8 mouse cellular contexts compared by ENCODE assay signal in genomic region chr10:52690334-52690991, GRCm38 (mm10). TPM values are rescaled to one million over a fixed set of nuclear protein-coding genes. Genes with fewer than 3 reads are reported as not detected.
DNase-seq lines count a peak whose midpoint lies in the region; ATAC-seq and TF ChIP-seq lines count a peak whose summit lies in the region.

Slc35f1 (plus strand) TSS chr10:52690533.

- TF ChIP-seq CTCF in left cerebral cortex, adult 2 months (IDR thresholded peaks at IDR 0.05): peak; percentile 86

- intact Hi-C loops in left cerebral cortex, adult 2 months (cut with DNase I): loop anchor here (2.0 to 10.0 kb wide), 4 partner anchors 158 to 614 kb away; partner anchors contain the start of gene Nus1

- peak within 1 kb of the TSS; percentile 88 for H3K27ac ChIP-seq in left cerebral cortex, adult 2 months

- peak within 1 kb of the TSS; percentile 93 for H3K4me3 ChIP-seq in left cerebral cortex, adult 2 months

- DNase-seq in adrenal gland, postnatal 25 days: peak; percentile 81
- peak; percentile 70 to 88 for DNase-seq in cerebellum, postnatal 25 days
- DNase-seq in frontal cortex, postnatal 25 days (ENCODE audit: low spot score in 2 of 2): peak; percentile 50 to 60
- peak; percentile 37 for DNase-seq in hindlimb bud, embryonic 11.5 days (ENCODE audit: extremely low spot score, low read depth, low spot score)
- peak; percentile 82 to 85 for DNase-seq in left cerebral cortex, adult 2 months (ENCODE audit: extremely low spot score in 1 of 2, low spot score in 2 of 2)
- peak; percentile 2 for DNase-seq in skeletal muscle tissue, adult 2 months (ENCODE audit: low read depth, low spot score)

- ATAC-seq in megakaryocyte-erythroid progenitor cell, adult 5-6 weeks (replicated peaks; ENCODE audit: low FRiP score, low TSS enrichment, poor library complexity, severe bottlenecking): peak; percentile 30; the same call in 1 of the 2 replicates
- ATAC-seq in monocyte, adult 5-6 weeks (replicated peaks; ENCODE audit: insufficient number of reproducible peaks, low FRiP score, low TSS enrichment, poor library complexity, severe bottlenecking): no peak

RNA-seq across cellular contexts. Expression of gene Slc35f1, which starts in this region (rescaled TPM):
- 1.2 and 1.5 TPM in 2 replicates for total RNA-seq in adrenal gland, postnatal 25 days (2021)
- total RNA-seq in left cerebral cortex, adult 2 months (2021): 10 to 100 TPM; 46.3 to 46.6 TPM
- not detected in 2 replicates for total RNA-seq in megakaryocyte-erythroid progenitor cell, adult 5-6 weeks (2014; fragmentation: Nextera tagmentation)
- not detected in 2 replicates for total RNA-seq in megakaryocyte-erythroid progenitor cell, adult 5-6 weeks (2017)
- not detected in 3 replicates for total RNA-seq in monocyte, adult 5-6 weeks (2017)

Comparison
In these comparisons a context has a peak if more than half of its experiments do, and no peak if none do; other contexts are left out.
1. RNA of gene Slc35f1 (total RNA-seq): 46.3 to 46.6 TPM in left cerebral cortex, adult 2 months; 1.2 to 1.5 TPM in adrenal gland, postnatal 25 days, not detected in megakaryocyte-erythroid progenitor cell, adult 5-6 weeks and not detected in monocyte, adult 5-6 weeks; every median in the first group is over 10 times any median in the second.
2. Peak in ATAC-seq in megakaryocyte-erythroid progenitor cell, adult 5-6 weeks; RNA of the gene not detected or under 1 TPM.
3. DNase-seq: peak in every context shown above with its lines; median percentile 84 in left cerebral cortex, adult 2 months; 81 in adrenal gland, postnatal 25 days; 79 in cerebellum, postnatal 25 days; 55 in frontal cortex, postnatal 25 days; 37 in hindlimb bud, embryonic 11.5 days; 2 in skeletal muscle tissue, adult 2 months.